Mouse (Mus musculus) cortical plate, adult 2 months (tissue): ENCODE data around the gene Arl15.

Experiments
- CTCF ChIP-seq: fragments of 200-500 bp; IDR thresholded peaks from 2 replicates; pipeline ENCODE4 v1.5.1; 2011; ENCODE audit warnings: mild to moderate bottlenecking, control low read depth, low read length; ENCODE audit not compliant: insufficient read depth; ENCODE audit errors: extremely low read depth
- POLR2A ChIP-seq: fragments of 200-500 bp; IDR thresholded peaks from 2 replicates; pipeline ENCODE4 v1.6.1; 2011; ENCODE audit warnings: mild to moderate bottlenecking, low read length, control low read depth; ENCODE audit not compliant: insufficient read depth; ENCODE audit errors: extremely low read depth

- TF ChIP-seq POLR2A (no peak), CTCF (no peak)
These were observed 62.6 kb downstream of the Arl15 start for GRCm38 (mm10) chr13:113856946-113857345.
